In genomic region chr7:133776626-133776996, GRCm38 (mm10) we compare ENCODE assay signal across 1 mouse cellular context.
TF ChIP-seq lines count a peak whose summit lies in the region.

Gene Fank1 (plus strand): TSS chr7:133776861.

TF ChIP-seq in CH12.LX, 34 proteins besides CTCF, POLR2A, EP300 and RAD21 (continued from another document):
- TF ChIP-seq E2F4 (IDR thresholded peaks at IDR 0.05; ENCODE audit: insufficient replicate concordance, low read depth, low read length): no peak
- no peak for TF ChIP-seq ZNF384 (IDR thresholded peaks at IDR 0.05; ENCODE audit: low read depth, low read length)
- no peak for TF ChIP-seq JUND (conservative IDR thresholded peaks at IDR 0.05; ENCODE audit: low read depth, low read length)
- TF ChIP-seq PAX5 (IDR thresholded peaks at IDR 0.05; ENCODE audit: low read length): no peak
- no peak for TF ChIP-seq POLR2AphosphoS2 (IDR thresholded peaks at IDR 0.05; ENCODE audit: low read depth, low read length)
- TF ChIP-seq MAZ (IDR thresholded peaks at IDR 0.05; ENCODE audit: low read depth, low read length): peak; percentile 67; the same call in 1 of the 2 replicates
- TF ChIP-seq CHD2 (IDR thresholded peaks at IDR 0.05; ENCODE audit: low read length): no peak
- no peak for TF ChIP-seq JUN (IDR thresholded peaks at IDR 0.05; ENCODE audit: insufficient read depth, low read depth, low read length)
- peak; percentile 34; the same call in 1 of the 2 replicates for TF ChIP-seq NELFE (IDR thresholded peaks at IDR 0.05; ENCODE audit: low read depth, low read length)
- TF ChIP-seq ZMIZ1 (IDR thresholded peaks at IDR 0.05; ENCODE audit: low read depth, low read length): no peak; the same call in 1 of the 2 replicates
- TF ChIP-seq ZC3H11A (IDR thresholded peaks at IDR 0.05; ENCODE audit: low read depth, low read length): no peak
- TF ChIP-seq SMC3 (IDR thresholded peaks at IDR 0.05; ENCODE audit: low read depth, low read length): no peak
- no peak for TF ChIP-seq TCF12 (IDR thresholded peaks at IDR 0.05; ENCODE audit: low read depth, low read length)
- TF ChIP-seq HCFC1 (IDR thresholded peaks at IDR 0.05; ENCODE audit: low read depth, low read length): peak; percentile 49
- TF ChIP-seq UBTF (IDR thresholded peaks at IDR 0.05; ENCODE audit: low read depth, low read length): no peak; the same call in 1 of the 2 replicates
- TF ChIP-seq MAFK (IDR thresholded peaks at IDR 0.05; ENCODE audit: insufficient replicate concordance, low read length): no peak
- TF ChIP-seq ETS1 (conservative IDR thresholded peaks at IDR 0.05; ENCODE audit: low read depth, low read length): no peak
TF ChIP-seq in CH12.LX: peak in this region for 10.
